Mouse (Mus musculus) urinary bladder, postnatal 36 days (tissue): ENCODE results near the gene Igsf23.
"Not testable (repeated sequence)": the region's sequence is repeated elsewhere in the genome, so short reads cannot be mapped to it uniquely, and the experiment has no call there.

ENCODE experiments used
- DNase-seq, 2 experiments: peaks; one replicate each; pipeline ENCODE4 v3.0.0; 2022; ENCODE audit warnings: low spot score in 2 of 2, mixed read lengths in 1 of 2

Gene Igsf23

DNA sequence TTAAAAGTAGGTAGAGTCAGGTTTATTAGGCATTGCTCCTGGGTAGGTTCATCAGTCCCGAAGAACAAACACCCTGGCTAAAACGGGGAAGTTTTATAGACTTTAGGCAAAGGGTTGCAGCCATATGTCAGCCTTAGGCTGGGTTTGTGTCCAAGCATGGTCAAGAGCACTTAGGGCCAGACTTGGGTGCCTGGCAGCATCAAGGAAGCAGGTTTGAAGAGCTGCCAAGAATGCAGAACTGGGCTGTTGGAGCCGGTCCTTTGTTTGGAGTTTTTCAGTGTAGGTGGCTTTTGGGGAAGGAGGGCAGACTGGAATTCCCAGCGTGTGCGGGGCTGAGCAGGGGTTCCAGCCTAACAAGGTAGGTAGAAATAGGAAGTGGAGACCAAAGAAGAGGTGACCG, 14.6 kb downstream of the Igsf23 start:
- DNase-seq = no peak

DNA sequence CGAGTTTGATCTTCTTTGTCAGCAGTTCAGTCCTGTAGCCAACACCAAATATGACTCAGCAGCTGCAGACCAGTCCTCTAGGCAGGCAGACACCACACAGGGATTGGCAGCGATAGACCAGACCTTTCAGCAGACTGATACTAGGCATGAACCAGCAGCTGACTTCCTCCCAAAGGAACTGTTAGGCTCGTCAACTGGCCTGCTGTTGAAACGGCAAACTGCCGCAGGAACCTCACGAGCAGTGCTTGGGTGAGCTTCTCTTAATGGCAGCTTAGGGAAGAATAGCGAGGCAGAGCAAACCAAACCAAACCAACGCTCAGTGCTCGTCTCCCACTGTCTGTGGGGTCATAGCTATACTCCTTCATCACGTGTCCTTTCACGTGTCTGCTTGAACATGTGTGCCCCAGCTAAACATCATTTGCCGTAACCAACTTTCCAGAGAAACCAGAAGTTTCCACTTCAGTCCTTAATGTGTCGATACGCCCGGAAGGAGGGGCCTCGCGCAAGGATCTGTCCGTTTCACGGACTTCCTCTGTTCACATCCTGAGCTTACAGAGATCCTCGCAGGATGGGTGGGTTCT, 15.3 kb downstream of the Igsf23 start:
- no peak for DNase-seq

DNA sequence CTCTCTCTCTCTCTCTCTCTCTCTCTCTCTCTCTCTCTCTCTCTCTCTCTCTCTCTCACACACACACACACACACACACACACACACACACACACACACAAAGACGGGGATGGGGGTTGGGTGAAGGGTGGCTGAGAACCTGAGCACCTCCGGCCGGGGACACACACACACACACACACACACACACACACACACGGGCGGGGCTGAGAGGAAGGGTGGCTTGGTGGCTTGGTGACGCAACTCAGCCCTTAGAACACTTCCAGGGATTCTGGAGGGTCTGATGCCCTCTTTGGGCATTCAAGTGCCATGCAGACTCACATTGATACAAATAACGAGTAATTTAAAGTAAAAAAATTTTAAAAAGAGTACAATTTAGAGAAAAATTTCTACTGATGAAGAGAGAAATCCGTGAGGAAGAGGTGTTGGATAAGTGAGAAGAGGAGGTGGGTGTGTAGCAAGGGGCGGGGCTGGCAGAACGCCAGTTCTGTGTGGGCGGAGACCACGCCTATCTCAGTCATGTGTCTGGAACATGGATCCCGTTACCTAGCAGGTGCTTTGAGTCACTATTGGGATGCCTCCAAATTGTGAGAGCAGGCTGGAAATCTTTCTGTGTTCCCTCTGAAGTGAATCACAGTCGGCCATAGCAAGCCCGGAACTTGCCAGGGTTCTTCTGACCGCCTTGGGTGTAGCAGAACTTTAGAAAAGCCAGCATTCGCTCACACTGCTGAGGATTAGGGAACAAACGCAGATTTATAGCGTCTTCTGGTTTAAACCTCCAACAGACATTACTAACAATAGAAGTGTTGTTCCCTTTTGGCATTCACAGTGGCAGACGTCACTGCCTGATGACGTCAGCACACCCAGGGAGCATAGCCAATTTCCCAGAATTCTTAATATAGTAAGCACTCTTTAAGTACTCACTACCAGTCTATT, 17.4 kb downstream of the Igsf23 start:
- DNase-seq = peak; percentile 43 to 73

DNA sequence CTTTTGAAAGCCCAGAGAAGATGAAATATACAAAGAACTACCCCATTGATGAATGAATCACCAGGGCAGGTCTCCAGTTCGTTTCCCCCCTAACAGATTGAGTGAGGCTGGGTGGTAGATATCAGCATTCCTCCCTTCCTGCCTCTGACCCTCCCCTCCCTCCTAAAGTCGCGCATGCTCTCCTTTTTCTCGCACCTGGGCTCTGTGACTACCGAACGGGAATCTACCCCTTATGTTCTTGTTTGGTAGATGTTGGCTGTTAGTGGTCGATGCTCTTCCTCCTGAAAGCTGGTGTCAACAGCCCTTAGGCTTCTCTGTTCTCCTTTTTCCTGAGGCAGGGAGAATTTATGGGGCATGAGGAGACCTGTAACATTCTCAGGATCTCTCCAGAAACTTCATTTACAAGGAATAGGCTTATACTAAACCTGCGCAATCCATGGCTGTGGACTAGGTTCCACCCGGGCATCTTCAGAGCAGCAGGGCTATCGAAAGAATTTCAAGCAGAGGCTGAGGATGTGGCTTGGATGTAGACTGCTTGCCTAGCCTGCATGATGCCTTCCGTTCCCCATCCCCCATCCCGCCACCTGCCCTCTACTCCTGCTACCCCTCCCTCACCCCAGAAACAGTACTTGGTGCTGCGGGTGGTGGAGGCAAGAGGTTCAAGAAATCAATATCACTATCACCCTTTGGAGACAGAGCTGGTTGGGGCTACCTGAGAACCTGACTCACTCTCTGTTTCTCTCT, 18.3 kb downstream of the Igsf23 start:
- DNase-seq = no peak

DNA sequence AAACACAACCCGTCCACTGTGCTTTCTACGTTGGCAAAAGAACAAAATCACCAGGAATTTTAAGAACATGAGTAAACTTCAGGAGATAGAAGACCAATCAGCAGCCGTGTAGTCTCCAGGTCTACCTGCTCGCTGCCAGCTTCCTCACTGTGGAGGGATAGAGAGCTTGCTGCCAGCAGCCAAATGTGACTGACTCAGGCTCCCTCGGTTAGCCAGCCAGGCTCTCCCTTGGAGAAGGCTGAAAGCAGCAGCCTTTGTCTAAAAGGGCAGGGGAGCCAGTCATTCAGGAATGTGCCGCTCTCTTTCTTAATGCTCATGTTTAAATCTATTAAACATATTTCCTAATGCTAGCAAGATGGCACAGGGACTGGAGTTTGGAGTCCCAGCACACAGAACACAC, 20.1 kb downstream of the Igsf23 start:
- not testable (repeated sequence) for DNase-seq

DNA sequence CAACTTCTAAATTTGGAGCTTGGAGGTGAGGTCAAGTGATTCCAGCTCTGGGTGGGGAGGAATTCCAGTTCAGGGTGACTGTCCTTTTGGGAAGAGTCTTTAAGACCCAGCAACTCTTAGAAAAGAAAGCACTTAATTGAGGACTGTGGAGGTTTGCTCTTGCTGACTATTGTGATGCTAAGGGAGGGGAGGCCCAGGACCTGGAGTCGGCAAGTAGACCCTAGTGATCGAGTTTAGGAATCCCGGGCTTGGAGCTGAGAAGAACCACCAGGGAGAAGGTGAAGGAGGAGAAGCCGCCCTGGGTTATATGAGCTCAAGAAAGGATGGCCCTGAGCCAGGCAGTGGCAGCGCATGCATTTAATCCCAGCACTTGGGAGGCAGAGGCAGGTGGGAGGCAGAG, 22.1 kb downstream of the Igsf23 start:
- no peak for DNase-seq

DNA sequence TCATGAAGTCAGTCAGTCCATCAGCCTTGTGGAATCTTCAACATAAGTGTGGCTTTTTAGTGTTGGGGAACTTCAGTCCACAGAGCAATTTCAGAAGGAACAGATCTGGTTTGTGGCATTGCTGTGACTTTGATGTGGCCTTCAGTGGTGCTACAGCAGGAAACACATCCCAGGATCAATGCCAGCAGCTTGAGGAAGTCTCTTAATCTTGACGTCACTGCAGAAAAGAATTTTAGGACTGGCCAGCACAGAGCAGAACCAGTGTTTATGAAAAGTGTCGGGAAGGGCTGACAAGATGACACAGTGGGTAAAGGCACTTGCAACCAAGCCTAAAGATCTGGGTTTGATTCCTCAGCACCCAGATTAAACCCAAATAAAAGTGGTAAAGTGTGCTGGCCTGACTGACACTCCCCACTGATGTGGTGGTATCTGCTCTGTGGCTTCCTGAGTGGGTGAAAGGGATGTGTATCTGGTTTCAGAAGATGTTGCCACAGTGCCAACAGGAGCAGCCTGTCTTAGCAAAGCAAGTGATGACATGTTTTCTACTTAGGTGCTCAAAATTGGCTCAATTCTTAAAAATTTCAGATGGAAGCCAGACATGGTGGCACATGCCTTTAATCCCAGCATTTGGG, 23.6 kb downstream of the Igsf23 start:
- DNase-seq = no peak

DNA sequence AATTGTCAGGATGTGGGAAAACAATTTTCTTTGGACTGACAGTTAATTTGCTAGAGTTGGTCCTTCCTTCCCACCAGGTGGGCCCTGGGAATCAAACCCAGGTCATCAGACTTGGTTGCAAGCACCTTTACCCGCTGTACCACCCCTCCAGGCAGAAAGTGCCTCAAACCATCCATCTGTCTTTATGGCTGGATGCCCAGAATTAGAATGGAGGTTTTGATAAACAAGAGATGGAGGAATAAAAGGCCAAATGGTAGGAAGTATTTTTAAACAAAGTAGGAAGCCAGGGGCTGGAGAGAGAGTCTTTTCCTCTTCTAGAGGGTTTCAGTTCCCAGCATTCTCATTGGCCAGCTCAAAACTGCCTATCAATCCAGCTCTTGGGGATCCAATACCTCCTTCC, 25.2 kb downstream of the Igsf23 start:
- DNase-seq = no peak

DNA sequence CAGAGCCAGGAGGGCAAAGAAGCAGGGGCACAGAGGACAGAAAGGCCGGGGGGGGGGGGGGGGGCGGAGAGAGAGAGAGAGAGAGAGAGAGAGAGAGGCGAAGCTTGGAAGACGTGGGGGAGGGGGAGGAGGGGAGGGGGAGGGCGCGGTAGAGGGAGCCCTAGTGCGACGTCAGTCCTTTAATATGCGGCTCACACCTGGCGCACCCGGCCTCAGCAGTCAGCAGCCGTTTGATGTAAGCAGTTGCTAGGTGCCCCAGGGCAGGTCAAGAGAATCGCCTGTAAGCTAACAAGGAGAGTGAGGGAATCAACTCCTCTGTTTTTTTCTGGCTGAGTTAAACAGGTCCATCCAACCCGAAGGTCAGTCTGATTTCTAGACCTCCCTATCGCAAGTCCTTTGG, 26.8 kb downstream of the Igsf23 start:
- DNase-seq = no peak

DNA sequence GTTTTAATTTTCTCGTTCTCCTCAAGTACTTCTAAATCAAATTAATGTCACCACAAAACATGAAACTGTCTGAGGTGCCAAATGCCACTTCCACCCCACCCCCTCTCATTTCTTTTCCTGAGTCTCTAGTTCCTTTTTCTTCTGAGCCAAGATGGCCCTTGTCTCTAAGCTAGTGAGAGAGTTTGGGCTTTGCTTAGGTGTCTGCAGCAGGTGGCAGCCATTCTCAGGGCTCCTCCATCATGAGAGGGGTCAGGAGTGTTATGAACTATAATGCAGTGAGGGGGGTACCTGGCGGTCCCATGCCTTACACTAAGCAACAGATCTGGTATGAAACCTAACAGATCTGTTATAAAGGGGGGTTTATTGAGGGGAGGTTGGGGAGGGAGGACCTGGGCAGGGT, 27.2 kb downstream of the Igsf23 start:
- DNase-seq = no peak

DNA sequence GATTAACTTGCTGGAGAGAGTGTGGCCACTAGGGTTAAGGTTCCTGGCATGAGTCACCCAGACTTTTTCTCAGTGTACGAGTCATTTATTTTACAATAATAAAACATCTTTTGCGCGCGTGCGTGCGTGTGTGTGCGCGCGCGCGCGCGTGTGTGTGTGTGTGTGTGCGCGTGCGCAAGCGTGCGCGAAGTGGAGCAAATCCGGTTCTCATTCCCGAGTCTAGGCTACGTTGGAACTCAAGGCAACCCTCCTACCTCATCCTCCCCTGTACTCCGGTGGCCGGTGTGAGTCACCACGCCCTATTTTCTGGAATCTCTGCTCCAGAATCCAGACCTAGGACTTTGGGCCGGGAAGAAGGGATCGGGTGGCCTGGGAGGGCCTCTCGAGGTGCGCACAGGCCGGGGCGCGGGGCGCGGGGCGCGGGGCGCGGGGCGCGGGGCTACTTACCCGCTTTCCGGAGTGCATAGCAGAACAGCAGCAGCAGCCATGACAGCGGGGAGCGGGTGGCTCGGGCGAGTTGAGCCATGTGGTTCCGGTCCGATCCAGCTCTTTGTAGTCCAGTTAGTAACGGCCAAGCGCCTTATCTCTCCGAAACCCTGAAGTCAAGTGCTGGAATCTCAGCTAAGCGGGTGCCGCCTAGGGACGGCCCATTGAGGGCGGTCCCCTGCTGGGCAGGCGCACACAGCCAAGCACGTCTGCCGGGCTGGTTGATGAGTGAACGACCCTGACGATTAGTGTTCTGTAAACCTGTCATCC, 29.9 kb downstream of the Igsf23 start, which contains the start of gene Pvr:
TSS of gene Pvr (minus strand) at position 655 of the 756 bp plus-strand sequence.
- peak; percentile 69 to 83 for DNase-seq

DNA sequence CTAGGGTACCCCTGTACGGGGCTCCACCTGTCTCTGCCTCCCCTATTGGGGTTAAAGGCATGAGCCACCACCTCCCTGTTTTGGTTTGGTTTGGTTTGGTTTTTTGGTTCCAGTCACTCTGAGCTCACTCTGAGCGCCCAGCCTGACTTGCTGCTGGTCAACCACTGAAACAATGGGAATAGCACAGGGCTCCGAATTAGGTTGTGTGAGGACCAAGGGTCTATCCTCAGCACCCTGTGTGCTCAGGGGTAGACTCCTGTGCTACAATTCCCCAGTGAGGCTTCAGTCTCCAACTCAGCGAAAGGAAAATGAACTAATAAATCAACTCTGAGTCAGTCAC, 30.4 kb downstream of the Igsf23 start:
- DNase-seq = no peak

DNA sequence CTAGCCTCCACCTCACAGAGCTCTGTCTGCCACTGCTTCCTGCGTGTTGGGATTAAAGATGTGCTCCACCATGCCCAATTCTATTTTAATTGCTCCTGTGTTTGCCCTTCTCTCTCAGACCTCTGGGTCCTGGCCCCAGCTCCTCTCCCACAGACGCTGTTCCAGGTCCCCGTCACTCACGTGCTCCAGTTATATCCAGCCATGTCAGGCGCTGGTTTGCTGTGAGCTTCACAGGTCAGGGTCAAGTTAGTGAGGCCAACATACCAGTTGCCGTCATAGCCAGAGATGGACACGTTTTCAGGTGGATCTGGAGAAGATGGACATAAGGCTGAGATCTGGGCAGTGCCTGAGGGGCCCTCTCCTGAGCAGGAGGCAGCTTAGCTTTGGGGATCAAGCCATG, 36.0 kb downstream of the Igsf23 start:
- no peak for DNase-seq

DNA sequence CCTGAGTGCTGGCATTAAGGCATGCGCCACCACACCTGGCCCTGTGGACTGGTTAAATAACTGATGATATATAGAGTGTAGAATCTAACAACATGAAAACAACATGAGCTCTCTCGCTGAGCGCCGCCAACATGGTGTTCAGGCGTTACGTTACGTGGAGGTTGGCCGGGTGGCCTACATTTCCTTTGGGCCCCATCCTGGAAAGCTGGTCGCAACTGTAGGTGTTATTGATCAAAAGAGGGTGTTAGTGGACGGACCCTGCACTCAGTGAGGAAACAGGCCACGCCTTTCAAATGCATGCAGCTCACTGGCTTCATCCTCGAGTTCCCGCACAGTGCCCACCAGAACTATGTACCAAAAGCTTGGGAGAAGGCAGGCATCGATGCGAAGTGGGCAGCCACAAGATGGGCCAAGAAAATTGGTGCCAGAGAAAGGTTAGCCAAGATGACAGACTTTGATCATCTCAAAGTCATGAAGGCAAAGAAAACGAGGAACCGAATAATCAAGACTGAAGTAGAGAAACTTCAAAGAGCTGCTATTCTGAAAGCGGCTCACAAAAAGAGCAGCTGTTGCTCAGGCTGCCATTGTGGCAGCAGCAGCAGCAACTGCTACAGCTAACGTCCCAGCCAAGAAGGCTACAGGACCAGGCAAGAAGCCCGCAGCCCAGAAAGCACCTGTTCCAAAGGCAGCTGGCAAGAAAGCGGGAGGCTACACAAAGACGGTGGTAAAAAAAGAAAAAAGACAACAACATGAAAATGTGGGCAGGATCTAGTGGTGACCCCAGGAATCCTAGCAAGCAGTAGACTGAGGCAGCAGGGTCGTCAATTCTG, 38.6 kb downstream of the Igsf23 start:
- DNase-seq = no peak

DNA sequence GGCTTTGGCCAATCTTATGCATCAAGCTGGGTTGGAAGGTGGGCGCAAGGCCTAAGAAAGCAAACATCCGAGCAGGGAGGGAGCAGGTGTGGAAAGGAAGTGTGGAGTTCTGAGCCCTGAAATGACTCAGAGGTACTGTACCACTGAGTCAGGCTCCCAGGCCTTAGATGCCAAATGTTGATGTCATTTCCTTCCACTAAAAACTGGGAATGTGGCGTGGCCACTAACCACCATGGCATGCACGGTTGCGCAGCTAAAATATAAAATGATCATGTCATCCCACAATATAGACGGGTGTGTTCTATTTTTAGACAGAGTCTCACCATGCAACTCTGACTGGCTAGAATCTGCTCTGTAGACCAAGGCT, 39.3 kb downstream of the Igsf23 start:
- DNase-seq = no peak

DNA sequence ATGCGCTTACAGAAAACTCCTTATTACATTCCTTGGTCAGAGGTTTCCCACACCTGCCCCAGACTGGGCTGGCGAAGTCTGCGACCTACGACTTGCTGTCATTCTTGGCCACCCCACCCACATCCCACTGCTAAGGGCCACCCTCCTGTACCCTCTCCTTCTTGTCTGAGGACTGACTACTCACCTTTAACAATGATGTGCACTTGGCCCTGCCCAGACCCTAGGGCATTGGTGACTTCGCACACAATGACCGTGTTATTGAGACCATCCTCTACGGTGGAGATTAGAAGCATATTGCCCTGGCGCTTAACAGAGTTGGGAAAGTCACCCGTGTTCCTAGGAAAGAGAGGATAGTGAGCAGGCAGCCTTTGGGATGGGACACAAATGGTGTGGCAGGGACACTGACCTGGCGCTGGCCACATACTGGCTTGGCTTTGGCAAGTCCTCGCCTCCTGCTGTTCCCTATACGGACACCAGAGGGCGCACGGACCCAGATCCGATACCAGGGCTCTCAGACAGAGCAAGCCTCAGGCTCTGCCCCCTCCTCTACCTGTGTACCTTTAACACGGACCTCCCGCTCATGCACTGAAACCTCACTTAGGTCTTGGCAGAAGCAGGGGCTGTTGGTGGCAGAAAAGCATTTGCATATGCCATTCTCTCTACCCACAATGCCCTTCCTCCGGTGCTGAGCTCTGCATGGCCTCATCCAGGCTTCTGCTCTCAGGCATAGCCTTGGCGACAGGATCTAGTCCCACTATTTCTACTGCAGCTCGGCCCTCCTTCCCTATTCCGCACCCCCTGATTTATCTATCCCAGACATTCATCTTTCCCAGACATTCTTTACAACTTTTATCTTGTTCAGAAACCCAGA, 39.9 kb downstream of the Igsf23 start:
- peak; percentile 79 to 81 for DNase-seq

DNA sequence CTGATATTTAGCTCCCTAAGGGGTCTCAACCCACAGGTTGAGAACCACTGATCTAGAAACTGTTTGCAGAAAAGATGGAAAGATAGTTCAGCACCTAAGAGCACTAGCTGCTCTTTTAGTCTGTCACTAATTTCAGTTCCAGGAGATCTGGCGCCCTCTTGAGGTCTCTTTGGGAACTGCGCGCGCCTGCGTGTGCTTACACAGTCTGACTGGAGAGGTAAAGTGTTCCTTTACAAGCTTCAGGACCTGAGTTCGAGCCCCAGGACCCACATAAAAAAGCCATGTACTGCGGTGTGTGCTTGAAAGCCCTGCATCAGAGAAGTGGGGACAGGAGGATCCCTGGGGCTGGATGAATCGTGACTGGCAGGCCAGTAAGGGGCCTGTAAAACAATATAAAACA, 60.7 kb downstream of the Igsf23 start:
- DNase-seq = peak in 1 of 2 experiments; percentile 46

DNA sequence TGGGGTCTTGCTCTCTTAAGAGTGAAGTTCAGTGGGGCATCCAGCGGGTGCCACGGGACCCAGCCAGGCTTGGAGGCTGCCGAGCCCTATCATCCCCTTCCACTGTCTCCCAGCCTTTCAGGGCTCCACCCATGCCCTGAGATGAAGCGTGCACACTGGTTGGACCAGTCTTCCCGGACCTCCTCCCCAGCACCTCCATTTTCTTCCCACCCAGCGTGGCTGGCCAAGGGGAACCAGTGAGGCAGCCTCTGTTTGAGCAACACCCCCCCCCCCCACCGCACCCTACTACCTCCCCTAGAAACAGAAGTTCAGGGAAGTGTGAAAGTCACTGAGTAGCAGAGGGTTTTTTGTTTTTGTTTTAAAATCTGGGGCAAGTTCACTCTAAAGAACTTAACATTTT, 62.7 kb downstream of the Igsf23 start, which contains the start of gene Ceacam19:
TSS of gene Ceacam19 (minus strand) at position 117 of the 400 bp plus-strand sequence.
- no peak for DNase-seq
